Mouse (Mus musculus) mouse trophoblast stem cell (cell line): ENCODE data around the gene Hsf5.

Experiments used
- in situ Hi-C, 2 experiments: fragments of 300-500 bp; cut with MseI, MboI; formaldehyde crosslinking; loops; 2 replicates in 1 of 2; 3 replicates in 1 of 2; pipeline ENCODE4 v1.15.1; 2025

The Hsf5 gene

DNA sequence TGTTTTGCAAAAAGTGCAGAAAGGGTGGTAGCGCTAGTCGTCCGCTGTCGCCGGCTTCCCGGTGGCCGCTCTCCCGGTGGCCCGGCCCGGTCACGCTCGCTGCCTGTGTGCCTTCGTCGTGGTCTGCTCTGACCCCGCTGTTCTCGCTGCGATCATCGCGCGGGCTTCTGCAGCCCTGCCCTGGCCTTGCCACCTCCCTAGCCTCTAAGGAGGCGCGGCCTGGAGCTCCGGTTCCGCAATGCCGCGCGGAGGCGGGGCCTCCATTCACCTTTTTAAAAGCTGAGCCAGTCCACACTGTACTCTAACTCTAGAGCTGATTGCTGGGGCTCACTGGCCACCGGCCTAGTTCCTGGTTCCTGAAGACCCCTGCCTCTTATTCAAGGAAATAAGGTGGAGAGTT is 22.2 kb downstream of the Hsf5 start:
- in situ Hi-C loops = no loop called here

DNA sequence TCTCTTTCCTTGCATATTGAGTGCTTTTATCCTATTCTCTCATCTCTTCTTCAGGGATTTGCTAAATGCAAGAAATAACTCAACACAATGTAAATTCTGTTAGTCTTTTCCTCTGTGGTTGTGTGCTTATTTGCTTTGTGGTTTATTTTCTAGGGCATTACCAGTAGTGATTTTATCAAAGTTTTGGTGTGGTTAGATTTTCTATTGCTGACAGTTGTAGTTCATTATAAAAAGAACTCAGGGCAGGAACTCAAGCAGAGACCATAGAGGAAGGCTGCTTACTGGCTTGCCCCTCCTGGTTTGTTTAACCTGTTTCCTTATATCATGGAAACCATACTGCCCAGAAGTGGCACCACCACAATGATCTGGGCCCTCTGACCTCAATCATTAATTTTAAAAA is 25.9 kb downstream of the Hsf5 start:
- in situ Hi-C loops = no loop called here

DNA sequence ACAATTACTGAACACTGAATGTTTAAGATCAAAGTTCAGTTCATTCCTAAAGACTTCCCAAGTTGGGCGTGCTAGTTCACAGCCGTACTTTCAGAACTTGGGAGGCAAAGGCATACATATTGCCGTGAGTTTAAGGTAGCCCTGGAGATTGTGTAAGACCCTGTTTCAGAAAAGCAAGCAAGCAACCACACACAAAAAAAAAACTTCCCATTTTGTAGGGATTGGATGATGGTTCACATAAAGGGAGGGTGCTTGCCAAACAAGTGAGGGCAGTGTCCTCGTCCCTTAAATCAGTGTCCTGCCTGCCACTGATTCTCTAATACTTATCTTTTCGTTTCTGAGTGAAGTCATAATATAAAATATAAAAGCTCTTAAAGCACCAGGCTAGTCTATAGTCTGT is 37.7 kb downstream of the Hsf5 start:
- in situ Hi-C loops = loop anchor here in 1 of 2 experiments (5.0 kb wide), 1 partner anchor 68 kb away; no protein-coding TSS in a partner anchor

DNA sequence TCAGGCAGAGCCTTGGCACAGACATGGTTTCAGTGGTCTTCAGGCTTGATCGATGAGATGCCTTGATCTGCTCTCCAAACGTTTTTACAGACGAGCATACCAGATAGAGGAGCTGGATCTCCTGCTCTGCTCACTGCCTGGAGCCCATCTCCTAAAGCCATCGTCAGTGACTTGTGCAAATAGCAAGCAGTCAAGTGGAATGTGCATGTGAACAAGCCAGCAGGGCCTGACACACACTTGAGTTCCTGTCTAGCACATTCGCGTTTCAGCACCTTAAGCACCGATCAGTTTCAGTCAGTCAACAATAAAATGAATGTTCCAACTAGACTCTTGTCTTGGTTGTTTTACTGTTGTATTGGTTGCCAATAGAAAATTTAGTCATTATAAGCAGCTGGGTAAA is 42.3 kb downstream of the Hsf5 start:
- in situ Hi-C loops = loop anchor here in 1 of 2 experiments (5.0 kb wide), 1 partner anchor 63 kb away; no protein-coding TSS in a partner anchor

DNA sequence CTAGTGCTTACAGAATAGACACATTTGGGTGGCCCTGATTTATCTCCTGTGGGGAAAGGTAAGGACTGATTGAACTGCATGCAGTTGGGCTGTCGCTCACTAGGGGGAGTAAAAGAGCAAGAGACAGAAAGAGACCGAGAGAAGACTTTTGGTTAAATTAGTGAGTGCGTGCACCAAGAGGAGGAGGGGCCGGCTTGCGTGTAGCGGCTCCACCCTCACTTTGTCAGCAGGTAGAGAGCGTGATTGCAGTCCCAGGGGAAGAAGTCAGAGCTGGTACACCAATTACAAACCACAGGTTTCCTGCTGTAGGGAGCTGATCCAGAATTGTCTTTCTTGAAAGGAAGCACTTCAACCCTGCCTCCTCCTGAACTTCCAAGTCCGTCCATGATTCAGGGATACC is 45.4 kb downstream of the Hsf5 start, which contains the start of gene Rnf43:
Rnf43 (plus strand) TSS at position 316 of the 400 bp plus-strand sequence.
- in situ Hi-C loops = no loop called here

DNA sequence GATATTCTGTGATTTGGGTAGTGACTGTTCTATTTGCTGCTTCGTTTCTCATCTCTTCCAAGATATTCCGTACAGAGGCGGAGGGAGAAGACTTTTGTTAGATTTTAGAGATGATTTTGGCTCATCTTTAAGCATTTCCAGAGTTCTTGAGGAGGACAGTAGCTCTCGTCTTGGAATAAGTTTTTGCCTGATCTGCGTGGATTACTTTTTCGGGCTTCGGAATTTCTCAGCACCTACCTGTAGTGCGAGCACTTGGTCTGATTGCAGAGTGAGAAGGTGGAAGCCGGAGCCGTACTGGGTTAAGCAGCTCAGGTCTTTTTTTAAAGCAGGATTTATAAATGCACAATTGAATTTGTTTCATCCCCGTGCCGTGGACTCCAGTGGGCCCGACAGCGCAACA is 45.9 kb downstream of the Hsf5 start:
- in situ Hi-C loops = no loop called here

DNA sequence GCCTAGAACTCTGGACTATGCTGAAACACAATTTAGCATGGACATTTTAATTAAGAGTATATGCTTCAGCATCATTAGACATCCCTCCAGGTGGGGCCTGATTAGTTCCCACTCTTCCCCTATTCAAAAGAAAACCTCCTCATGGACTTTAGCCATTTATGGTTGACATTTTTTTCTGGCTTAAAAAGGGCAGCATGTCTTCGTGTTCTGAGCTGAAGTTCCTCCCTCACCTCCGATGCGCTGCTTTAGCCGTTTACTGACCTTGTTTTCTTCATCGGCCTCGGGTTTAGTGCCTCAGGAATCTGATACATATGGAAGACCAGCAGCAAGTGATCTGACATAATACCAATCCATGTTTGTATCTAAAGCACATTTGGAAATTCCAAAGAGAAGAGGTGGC is 47.0 kb downstream of the Hsf5 start:
- in situ Hi-C loops = no loop called here

DNA sequence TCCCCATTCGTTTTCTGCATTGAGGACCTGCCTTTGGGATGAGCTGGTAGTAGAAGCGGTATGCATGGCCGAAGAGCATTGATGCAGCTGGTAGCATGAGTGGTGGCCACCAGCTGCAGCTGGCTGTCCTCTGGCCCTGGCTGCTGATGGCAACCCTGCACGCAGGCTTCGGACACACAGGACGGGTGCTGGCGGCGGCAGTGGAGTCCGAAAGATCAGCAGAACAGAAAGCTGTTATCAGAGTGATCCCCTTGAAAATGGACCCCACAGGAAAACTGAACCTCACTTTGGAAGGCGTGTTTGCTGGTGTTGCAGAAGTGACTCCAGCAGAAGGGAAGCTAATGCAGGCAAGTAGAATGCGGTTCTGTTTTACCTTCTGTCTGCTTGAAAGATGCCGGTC is 47.6 kb downstream of the Hsf5 start:
- in situ Hi-C loops = no loop called here

DNA sequence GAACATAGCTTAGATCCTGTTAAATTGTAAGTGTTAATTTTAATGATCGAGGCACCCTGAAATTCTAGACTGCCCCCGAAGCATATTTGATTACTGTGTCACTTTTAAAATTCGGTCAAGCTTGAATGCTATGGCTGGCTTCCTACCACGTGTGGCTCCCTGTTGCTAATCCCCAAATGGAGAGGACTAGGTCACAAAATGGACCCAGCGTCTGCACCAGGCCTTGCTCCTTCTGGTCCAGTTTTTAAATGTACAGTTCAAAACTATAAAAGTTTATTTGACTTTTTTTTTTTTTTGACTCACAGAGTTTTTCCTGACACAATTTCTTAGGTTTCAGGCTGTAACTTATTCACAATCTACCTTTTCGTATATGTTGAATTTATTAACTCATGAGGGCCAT is 48.3 kb downstream of the Hsf5 start:
- in situ Hi-C loops = no loop called here

DNA sequence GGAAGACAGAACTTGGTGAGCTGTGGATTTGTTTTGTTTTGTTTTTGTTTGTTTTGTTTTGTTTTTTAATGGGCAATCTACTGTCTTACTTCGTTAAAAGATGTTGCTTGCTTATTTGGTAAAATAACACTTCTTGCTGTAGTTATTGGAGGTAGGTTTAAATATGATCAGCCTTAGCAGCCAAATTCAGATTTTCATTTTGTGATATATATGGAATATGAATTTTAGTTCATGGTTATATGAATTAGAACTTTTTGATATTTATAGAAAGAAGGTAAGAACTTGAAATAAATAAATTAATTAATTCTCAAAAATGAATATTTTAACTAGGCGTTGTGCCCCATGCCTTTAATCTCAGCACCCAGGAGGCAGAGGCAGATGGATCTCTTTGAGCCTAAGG is 48.7 kb downstream of the Hsf5 start:
- in situ Hi-C loops = no loop called here

DNA sequence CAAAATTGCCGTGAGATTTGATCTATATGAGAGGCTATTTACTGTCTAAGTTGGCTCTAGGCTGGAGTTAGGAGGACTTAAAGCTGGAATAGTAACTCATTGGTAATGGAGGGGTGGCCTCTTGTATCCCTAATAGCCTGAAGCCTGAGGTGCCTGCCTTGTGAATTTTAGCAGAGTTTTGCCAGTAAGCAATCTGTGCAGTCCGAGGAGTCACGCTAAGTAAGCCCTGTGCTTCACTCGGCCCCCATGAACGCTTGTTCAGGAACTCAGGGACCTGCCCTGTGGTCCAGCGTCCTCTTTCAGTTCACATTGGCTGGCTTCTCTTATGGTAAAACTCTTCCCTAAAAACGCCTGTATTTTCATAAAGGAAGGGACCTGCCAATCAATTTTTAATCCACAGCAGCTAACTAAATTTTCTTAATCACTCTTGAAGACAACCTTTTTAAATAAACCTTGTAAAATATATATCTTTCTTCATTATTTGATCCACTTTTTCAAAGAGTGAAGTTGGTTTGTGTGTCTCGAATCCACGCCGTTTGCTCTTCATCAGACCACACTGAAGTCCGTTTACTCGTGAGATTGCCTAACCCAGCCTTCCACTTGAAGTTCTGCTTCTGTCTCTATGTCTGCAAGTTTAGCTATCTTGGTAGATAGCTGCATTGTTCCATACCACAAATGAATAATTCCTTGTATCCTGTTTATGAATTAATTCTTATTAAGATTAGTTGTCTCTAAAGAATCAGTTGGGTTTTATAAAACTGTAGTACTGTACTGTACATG is 49.5 kb downstream of the Hsf5 start:
- in situ Hi-C loops = no loop called here

DNA sequence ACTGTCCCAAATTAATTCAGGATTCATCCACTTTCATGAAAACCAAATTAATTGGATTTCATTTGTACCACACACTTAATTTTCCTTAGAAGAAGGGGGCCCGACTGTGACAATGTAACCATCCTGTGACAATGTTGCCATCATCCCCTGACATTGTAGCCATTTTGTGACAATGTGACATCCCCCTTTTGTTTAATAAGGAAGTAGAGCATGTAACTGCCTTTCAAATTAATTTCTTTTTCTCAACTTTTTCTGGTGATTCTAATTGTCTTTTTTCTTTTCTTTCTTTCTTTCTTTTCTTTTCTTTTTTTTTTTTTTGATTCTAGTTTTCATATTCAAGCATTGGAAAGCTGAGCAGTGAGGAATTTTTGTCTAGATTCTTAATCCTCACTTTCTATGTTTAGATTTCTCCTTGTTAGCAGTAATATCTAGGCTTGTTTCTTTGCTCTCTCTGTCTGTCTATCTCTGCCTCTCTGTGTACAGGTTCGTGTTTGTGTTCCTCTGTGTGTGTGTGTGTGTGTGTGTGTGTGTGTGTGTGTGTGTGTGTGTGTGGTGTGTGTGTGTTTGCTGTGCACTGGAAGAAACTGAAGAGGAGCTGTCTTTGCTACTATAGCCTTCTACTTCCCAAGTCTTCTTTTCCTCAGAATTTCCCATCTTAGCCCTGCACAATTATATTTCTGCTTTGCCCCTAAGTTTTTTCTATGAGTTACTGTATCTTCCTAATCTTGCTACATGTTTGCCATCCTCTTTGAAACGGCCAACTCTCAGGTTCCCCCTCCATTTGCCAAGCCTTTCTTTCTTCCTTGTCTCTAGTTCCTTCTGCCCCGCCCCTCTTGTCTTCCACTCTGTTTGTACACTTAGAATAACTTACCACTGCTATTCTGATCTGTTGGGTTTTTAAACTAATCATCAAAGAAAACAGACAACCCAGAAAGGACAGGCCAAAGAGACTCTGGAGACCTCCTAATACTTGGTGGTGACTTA is 50.4 kb downstream of the Hsf5 start:
- in situ Hi-C loops = no loop called here

DNA sequence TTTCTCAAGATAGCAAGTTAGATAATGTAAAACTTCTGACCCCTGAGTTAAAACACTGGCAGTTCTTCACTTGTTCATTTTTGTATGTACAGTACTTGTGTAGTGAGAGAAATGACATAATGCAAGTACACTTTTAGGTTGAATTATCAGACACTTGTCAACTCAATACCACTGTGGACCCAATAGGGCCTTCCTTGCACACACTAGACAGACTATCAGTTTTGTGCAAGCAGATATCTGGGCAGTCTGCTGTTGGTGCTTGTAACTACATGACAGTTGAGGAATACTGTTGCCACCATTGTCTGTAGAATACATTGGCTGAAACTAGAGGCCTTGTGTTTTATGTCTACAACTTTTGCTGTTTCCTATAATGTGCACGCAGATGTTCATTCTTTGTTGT is 56.3 kb downstream of the Hsf5 start:
- in situ Hi-C loops = no loop called here

DNA sequence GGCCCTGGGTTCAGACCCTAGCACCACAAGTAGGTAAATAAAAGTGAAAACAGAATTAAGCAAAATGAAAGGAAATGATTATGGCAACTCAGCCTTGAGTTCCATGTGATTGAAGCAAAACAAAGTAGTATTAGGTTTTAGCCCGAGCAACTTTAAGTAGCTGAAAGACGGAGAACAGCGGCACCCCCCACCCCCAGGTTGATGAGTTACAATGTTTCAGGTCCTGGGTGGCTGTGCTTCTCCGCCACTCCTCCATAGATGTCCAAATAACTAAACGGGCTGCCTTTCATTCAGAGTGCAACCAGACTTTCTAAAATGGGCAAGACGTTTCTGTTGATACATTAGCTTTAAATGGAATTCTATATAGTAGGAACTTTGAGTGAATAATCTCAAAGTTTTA is 58.6 kb downstream of the Hsf5 start:
- in situ Hi-C loops = no loop called here

DNA sequence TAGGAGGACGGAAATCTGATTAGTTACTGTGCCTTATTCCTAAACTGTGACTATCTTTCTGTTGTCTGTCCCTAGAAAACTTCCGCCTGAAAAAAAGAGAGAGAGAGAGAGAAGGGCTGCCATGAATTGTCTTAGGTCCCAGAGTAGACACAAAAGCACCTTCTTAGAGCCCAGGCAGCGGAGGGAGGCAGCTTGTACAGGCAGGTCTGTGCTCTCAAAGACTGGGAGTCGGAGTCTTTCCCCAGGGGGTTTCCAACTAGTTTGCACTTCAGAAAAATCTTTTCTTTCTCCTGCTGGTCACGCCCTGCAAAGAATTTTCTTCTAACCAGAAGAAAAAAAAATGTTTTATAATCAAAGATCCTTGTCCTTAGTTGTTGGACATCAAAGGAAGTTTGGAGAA is 60.8 kb downstream of the Hsf5 start:
- in situ Hi-C loops = no loop called here

DNA sequence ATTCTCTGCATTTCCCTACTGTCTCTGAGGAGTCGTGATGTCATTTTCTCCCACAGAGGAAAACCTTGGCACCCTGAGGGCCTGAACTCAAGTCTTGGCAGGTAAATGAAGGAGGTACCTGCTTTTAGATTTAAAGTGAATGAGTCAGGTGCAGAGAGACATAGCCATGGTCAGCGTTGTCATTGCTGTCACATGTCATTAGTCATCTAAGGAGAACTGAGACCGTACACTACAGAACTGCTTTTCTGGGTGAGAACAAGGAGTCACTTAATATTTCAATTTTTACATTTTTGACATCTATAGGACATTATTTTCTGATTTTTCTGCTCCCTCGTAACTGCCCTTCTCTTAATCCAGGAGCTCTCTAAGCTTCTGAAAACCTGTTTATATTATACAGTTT is 61.6 kb downstream of the Hsf5 start:
- in situ Hi-C loops = no loop called here

DNA sequence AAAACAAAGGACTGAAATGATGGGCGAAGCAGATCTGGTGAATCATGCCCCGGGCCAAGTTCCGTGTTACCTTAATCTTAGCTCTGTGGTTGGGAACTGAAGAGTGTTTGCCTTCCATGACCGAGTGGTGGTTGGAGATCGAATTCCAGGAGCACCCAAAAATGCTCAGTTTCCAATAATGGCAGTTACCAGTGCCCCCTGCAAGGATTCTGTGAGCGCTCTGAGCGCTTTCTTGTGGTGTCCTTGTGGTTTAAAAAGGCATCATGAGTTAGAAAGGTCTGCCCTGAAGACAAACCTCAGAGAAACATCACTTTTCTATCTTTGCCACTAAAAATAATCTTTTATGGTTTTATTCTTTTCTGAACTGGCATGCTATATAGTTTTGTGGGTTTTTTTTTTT is 62.0 kb downstream of the Hsf5 start:
- in situ Hi-C loops = no loop called here

DNA sequence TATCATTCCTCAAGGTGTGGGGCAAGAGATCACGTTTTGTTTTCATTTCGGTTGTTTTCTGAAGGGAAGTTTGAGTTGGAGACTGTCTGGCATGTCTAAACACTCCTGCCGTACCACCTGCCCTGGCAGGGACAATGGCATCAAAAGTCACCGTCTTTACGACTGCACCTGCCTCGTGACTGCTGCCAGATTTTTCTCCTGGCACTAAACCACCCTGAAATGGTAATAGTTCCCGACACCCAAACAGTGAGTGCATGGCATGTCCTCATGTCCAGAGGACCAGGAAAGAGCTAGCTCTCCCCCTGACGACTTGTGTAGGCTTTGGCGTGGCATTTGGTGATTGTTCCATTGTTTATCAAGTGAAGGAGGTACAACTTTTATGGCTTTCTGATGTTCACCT is 63.8 kb downstream of the Hsf5 start:
- in situ Hi-C loops = no loop called here

DNA sequence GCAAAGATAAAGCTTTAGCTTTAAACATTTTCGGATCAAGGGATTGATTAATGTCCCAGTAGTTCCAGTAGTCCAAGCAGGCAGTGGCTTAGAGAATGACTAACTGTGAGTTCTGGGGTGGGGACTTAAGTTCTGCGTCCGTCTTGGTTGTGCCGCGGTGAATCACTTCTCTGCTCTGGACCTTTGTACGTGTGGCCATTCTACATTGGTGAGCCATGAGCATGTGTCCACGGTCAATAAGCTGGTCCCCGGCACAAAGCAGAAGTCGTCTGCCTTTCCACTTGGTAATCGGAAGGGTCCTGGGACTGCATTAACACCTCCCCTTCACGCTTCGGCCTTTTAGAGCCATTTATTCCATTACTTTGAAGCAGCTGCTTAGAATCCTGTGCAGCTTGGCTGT is 65.1 kb downstream of the Hsf5 start:
- in situ Hi-C loops = no loop called here

DNA sequence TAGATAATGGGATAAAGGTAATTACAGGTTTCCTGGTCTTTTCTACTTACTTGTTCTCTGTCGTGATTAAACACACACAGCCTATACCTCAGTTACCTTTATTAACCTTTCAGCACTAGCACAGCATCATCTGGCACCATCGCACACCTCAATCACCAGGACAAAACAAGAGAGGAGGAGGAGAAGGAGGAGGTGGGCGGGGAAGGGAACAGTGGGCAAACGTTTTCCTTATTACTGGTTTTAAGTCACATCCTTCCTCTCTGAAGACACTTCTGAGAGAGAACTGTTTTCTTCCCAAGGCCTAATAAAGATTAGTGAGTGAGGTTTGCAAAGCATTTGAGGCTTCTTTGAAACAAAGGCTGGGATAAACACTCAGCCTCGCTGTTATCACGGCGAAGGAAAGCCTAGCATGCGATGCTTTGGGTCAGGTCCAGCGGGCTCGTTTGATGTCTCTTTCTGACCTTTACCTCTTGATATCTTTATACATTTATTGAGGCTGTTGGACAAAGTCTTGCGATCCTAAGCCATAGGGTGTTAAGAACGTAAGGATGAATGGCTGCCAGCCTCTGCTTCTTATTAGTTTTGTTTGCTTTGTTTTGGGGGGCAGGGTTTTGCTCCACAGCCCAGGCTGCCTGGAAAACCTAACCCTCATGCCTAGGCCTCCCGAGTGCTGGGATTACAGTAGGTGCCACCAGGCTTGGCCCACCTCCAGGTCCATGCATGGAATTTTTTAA is 66.0 kb downstream of the Hsf5 start:
- in situ Hi-C loops = no loop called here

DNA sequence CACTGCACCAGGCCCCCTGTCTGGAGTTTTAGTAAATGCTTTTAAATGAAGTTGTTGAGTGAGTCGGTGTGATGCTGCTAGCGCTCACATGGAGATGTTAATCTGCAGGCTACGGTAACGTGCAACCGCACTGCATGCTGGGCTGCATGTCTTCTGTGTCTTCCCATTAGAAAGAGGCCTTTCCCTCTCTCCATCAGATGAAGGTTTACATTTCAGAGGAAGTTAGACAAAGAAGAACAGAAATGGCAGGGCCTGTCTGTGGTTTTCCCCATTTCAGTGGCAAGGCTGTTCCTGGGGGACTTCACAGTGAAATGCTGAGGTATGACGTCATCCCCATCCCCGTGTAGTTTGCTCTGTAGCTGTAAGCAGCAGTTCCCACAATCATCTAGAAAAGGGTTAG is 69.4 kb downstream of the Hsf5 start:
- in situ Hi-C loops = no loop called here
